ENCODE assay signal across 14 mouse cellular contexts in genomic region chr10:37079535-37079934, GRCm38 (mm10). TPM values are rescaled to one million over a fixed set of nuclear protein-coding genes. Genes with fewer than 3 reads are reported as not detected.
DNase-seq lines count a peak whose midpoint lies in the region; ATAC-seq and TF ChIP-seq lines count a peak whose summit lies in the region.
"Had no signal": no experiment of that assay in that cellular context is flagged by ENCODE, and none has a peak within 500 bp of the region (broad histone marks: within the 10 kb centered on the region; RNA-seq: fewer than 3 reads in every experiment).

No protein-coding gene starts in this region.

- peak; percentile 9 to 33 for DNase-seq in cerebellum, postnatal 10 days
- DNase-seq in cerebellum, adult 11 months = no peak
- DNase-seq in kidney, adult 8-10 months = no peak
- peak; percentile 11 for DNase-seq in NIH3T3 (ENCODE audit: low read depth)
- DNase-seq in testis, postnatal 14 days (ENCODE audit: low spot score) = no peak
- DNase-seq: adrenal gland, postnatal 14 days; liver; lung, postnatal 36 days; thymus, adult 18-20 months had no signal

- 0 out of 2 replicates have a peak overlapping the region, but pooled peaks have one; percentile 12 for H3K27ac ChIP-seq in kidney, embryonic 14.5 days (ENCODE audit: low read depth, low read length)
- H3K27ac ChIP-seq in heart, embryonic 16.5 days (ENCODE audit: low read length) = peak overlapping the region; percentile 74
- no peak overlapping the region for H3K27ac ChIP-seq in intestine, postnatal 0 days (ENCODE audit: low read depth, low read length)
- H3K27ac ChIP-seq: neural tube, embryonic 12.5 days had no signal

- WGBS in kidney, embryonic 14.5 days = 73% methylated on average over 6 of the region's 6 CpGs
- 75% methylated on average over 6 of the region's 6 CpGs for WGBS in heart, embryonic 16.5 days
- 63% methylated on average over 6 of the region's 6 CpGs for WGBS in intestine, postnatal 0 days

- no peak overlapping the region for H3K4me3 ChIP-seq in kidney, embryonic 14.5 days (ENCODE audit: low read length)
- H3K4me3 ChIP-seq in heart, embryonic 16.5 days (ENCODE audit: low read length) = no peak overlapping the region
- H3K4me3 ChIP-seq in intestine, postnatal 0 days (ENCODE audit: low read depth, low read length) = no peak overlapping the region
- H3K4me3 ChIP-seq: midbrain, embryonic 15.5 days; neural tube, embryonic 12.5 days had no signal

- H3K36me3 ChIP-seq in kidney, embryonic 14.5 days (ENCODE audit: control insufficient read depth, insufficient read depth, low read length) = no peaks in the 10 kb centered on the region
- H3K36me3 ChIP-seq in heart, embryonic 16.5 days (ENCODE audit: control insufficient read depth, insufficient read depth) = no peaks in the 10 kb centered on the region
- H3K36me3 ChIP-seq in intestine, postnatal 0 days (ENCODE audit: control insufficient read depth, insufficient read depth) = no peaks in the 10 kb centered on the region
- H3K36me3 ChIP-seq: midbrain, embryonic 15.5 days; neural tube, embryonic 12.5 days had no signal

- no peak overlapping the region for H3K9ac ChIP-seq in kidney, embryonic 14.5 days (ENCODE audit: low read depth, low read length)
- no peak overlapping the region for H3K9ac ChIP-seq in heart, embryonic 16.5 days (ENCODE audit: low read length)
- H3K9ac ChIP-seq in intestine, postnatal 0 days (ENCODE audit: low read depth, low read length) = no peak overlapping the region
- H3K9ac ChIP-seq: midbrain, embryonic 15.5 days; neural tube, embryonic 12.5 days had no signal

- H3K27me3 ChIP-seq in kidney, embryonic 14.5 days (ENCODE audit: control insufficient read depth, insufficient read depth, low read length) = no peaks in the 10 kb centered on the region
- no peaks in the 10 kb centered on the region for H3K27me3 ChIP-seq in heart, embryonic 16.5 days (ENCODE audit: control insufficient read depth, insufficient read depth, low read length)
- no peaks in the 10 kb centered on the region for H3K27me3 ChIP-seq in intestine, postnatal 0 days (replicated peaks; ENCODE audit: control insufficient read depth, insufficient read depth, low read length)
- H3K27me3 ChIP-seq: midbrain, embryonic 15.5 days; neural tube, embryonic 12.5 days had no signal

- peaks cover 7% of the 10 kb centered on the region; the same call in 1 of the 2 replicates for H3K4me1 ChIP-seq in kidney, embryonic 14.5 days (ENCODE audit: control insufficient read depth, insufficient read depth, low read length)
- no peaks in the 10 kb centered on the region; the same call in 1 of the 2 replicates for H3K4me1 ChIP-seq in heart, embryonic 16.5 days (ENCODE audit: control insufficient read depth, insufficient read depth, low read length)
- no peaks in the 10 kb centered on the region for H3K4me1 ChIP-seq in intestine, postnatal 0 days (replicated peaks; ENCODE audit: control insufficient read depth, insufficient read depth, low read length)

- TF ChIP-seq CTCF in intestine, postnatal 0 days (IDR thresholded peaks at IDR 0.05; ENCODE audit: low read depth) = no peak

- no peak for ATAC-seq in kidney, embryonic 14.5 days (ENCODE audit: low FRiP score, low TSS enrichment)
- ATAC-seq in heart, embryonic 16.5 days (replicated peaks; ENCODE audit: extremely low read depth, insufficient read depth, low FRiP score) = no peak
- no peak for ATAC-seq in intestine, postnatal 0 days
- ATAC-seq: midbrain, embryonic 15.5 days had no signal

- H3K4me2 ChIP-seq in kidney, embryonic 14.5 days (replicated peaks; ENCODE audit: low read depth, low read length) = no peak overlapping the region
- no peak overlapping the region for H3K4me2 ChIP-seq in heart, embryonic 16.5 days (ENCODE audit: low read depth, low read length)
- no peak overlapping the region for H3K4me2 ChIP-seq in intestine, postnatal 0 days (replicated peaks; ENCODE audit: low read depth)
- H3K4me2 ChIP-seq: midbrain, embryonic 15.5 days; neural tube, embryonic 12.5 days had no signal

- no peaks in the 10 kb centered on the region for H3K9me3 ChIP-seq in kidney, embryonic 14.5 days (ENCODE audit: control insufficient read depth, low read length)
- no peaks in the 10 kb centered on the region for H3K9me3 ChIP-seq in heart, embryonic 16.5 days (replicated peaks; ENCODE audit: control insufficient read depth, low read length)
- H3K9me3 ChIP-seq in intestine, postnatal 0 days (ENCODE audit: control insufficient read depth) = no peaks in the 10 kb centered on the region
- H3K9me3 ChIP-seq: midbrain, embryonic 15.5 days; neural tube, embryonic 12.5 days had no signal

RNA-seq across cellular contexts. Expression of gene Marcks, which starts 59.2 kb away (rescaled TPM):
- 172 and 225 TPM in 2 replicates for polyA plus RNA-seq in kidney, embryonic 14.5 days (2014; fragmentation: Nextera tagmentation; extraction: Ambion mirVana)
- 37.6 and 42.2 TPM in 2 replicates for polyA plus RNA-seq in heart, embryonic 16.5 days (2015; fragmentation: Nextera tagmentation; extraction: Ambion mirVana)
- polyA plus RNA-seq in intestine, postnatal 0 days (2015; fragmentation: Nextera tagmentation; extraction: Ambion mirVana) = 34.7 and 38.2 TPM in 2 replicates

Comparison
In these comparisons a context has a peak if more than half of its experiments do, and no peak if none do; other contexts are left out.
1. DNase-seq: peak in cerebellum, postnatal 10 days (2 of 2) and NIH3T3 (single experiment); none in cerebellum, adult 11 months (single experiment), kidney, adult 8-10 months (0 of 2) and testis, postnatal 14 days (single experiment).